Mouse (Mus musculus) CH12.LX (cell line): ENCODE data around the gene Kank1.

Source experiments
- CHD2 ChIP-seq: IDR thresholded peaks from 2 replicates; pipeline ENCODE4 v1.6.1; 2011; ENCODE audit warnings: low read length, improper control_type of control experiment
- CTCF ChIP-seq, 2 experiments: IDR thresholded peaks in 1 of 2; conservative IDR thresholded peaks in 1 of 2; 2 replicates each; pipeline ENCODE4 v1.5.1; 2011 to 2012; ENCODE audit warnings: low read depth in 2 of 2, low read length in 2 of 2, improper control_type of control experiment in 1 of 2, inconsistent platforms in 1 of 2, mild to moderate bottlenecking in 1 of 2, moderate library complexity in 1 of 2
- E2F4 ChIP-seq: IDR thresholded peaks from 2 replicates; pipeline ENCODE4 v1.6.1; 2011; ENCODE audit warnings: low read depth, low read length, improper control_type of control experiment; ENCODE audit not compliant: insufficient replicate concordance
- ELF1 ChIP-seq: IDR thresholded peaks from 2 replicates; pipeline ENCODE4 v1.6.1; 2014; ENCODE audit warnings: low read depth, mild to moderate bottlenecking, inconsistent platforms, low read length, improper control_type of control experiment
- EP300 ChIP-seq: IDR thresholded peaks from 2 replicates; pipeline ENCODE4 v1.6.1; 2011; ENCODE audit warnings: low read length, improper control_type of control experiment
- HCFC1 ChIP-seq: IDR thresholded peaks from 2 replicates; pipeline ENCODE4 v1.6.1; 2012; ENCODE audit warnings: low read depth, mild to moderate bottlenecking, inconsistent platforms, low read length, improper control_type of control experiment
- JUND ChIP-seq: conservative IDR thresholded peaks from 2 replicates; pipeline ENCODE4 v1.6.1; 2011; ENCODE audit warnings: low read depth, low read length, improper control_type of control experiment
- MAX ChIP-seq: IDR thresholded peaks from 2 replicates; pipeline ENCODE4 v1.6.1; 2011; ENCODE audit warnings: low read length, improper control_type of control experiment
- POLR2A ChIP-seq: IDR thresholded peaks from 2 replicates; pipeline ENCODE4 v1.6.1; 2011; ENCODE audit warnings: low read depth, mild to moderate bottlenecking, improper control_type of control experiment, low read length
- RCOR1 ChIP-seq: conservative IDR thresholded peaks from 2 replicates; pipeline ENCODE4 v1.6.1; 2012; ENCODE audit warnings: low read depth, mild to moderate bottlenecking, inconsistent platforms, low read length, improper control_type of control experiment
- ZKSCAN1 ChIP-seq: IDR thresholded peaks from 2 replicates; pipeline ENCODE4 v1.6.1; 2012; ENCODE audit warnings: low read depth, inconsistent platforms, low read length, improper control_type of control experiment, borderline replicate concordance
- ZMIZ1 ChIP-seq: IDR thresholded peaks from 2 replicates; pipeline ENCODE4 v1.6.1; 2012; ENCODE audit warnings: low read depth, mild to moderate bottlenecking, inconsistent platforms, low read length, improper control_type of control experiment
- ZNF384 ChIP-seq: IDR thresholded peaks from 2 replicates; pipeline ENCODE4 v1.6.1; 2012; ENCODE audit warnings: low read depth, low read length, improper control_type of control experiment, inconsistent platforms

- TF ChIP-seq ZMIZ1 (no peak), POLR2A (no peak), ZKSCAN1 (no peak), CTCF (conservative IDR thresholded peaks at IDR 0.05 in 1 of 2, IDR thresholded peaks at IDR 0.05 in 1 of 2; ENCODE audit: low read depth in 2 of 2, low read length in 2 of 2) (no peak), HCFC1 (no peak), RCOR1 (no peak), MAX (no peak), CHD2 (no peak), JUND (no peak), ZNF384 (no peak), EP300 (no peak), ELF1 (no peak), E2F4 (no peak)
Observed at GRCm38 (mm10) chr19:25230058-25230974, 6.5 kb upstream of the Kank1 start.
